Mouse (Mus musculus) megakaryocyte-erythroid progenitor cell, adult 5-6 weeks (primary cell): Measurements from ENCODE around the gene Trappc3l. TPM values are rescaled to one million over a fixed set of nuclear protein-coding genes. Genes with fewer than 3 reads are reported as not detected.

ENCODE experiments used
- ATAC-seq: replicated peaks from 2 replicates; pipeline ENCODE4 v1.8.0; 2016; ENCODE audit warnings: mild to moderate bottlenecking, inconsistent platforms; ENCODE audit not compliant: severe bottlenecking, poor library complexity, low FRiP score, low TSS enrichment
- total RNA-seq, 2 experiments: library from RNA; stranded (forward) in 1 of 2; stranded (reverse) in 1 of 2; fragments of 200-1000, 215-1000 nt in 1 of 2; fragments of >200 nt in 1 of 2; fragmentation: Nextera tagmentation in 1 of 2; gene quantifications; 2 replicates each; pipeline ENCODE4 v1.2.3; 2014 to 2017

Gene Trappc3l
- total RNA-seq, 2 experiments from 2014 or later = not detected

DNA sequence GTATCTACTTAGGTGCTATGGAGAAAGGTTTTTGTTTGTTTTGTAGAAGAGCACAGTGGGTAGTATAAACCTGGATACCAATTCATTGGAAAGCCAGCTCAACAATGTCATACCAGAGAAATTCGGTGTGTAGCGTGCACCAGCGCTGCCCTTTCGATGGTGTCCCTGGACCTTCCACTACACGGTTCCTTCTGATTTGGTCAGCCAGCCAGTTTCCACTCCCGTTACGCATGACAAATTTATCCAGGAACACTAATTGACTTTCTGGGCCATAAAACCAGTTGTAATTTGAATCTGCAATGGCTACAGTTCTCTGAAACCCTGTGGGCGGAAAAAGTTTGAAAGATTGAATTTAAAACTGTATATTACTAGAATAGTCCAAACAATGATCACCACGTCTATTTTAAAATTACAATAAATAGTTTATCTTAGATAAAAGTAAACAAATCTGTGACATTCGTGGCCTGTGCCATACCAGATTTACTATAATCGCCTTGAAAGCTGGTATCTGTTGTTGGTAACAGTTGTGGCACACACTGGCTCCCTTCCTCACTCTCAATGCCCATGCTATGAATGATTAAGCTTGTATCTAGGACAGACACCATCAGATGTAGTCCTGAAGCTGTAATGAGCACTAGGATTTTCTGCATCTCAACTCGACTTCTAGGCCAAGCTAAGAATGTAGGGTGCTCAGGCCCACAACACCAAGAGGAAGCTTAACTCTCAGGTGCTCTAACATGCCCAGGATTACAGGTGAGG, 118.6 kb downstream of the Trappc3l start:
- no peak for ATAC-seq

Other genes with a start within 250 kb of the Trappc3l start
- not detected in 2 replicates for gene Sult3a1, start 179.9 kb upstream of the Trappc3l start, total RNA-seq (2014; fragmentation: Nextera tagmentation)
- gene Sult3a1, start 179.9 kb upstream of the Trappc3l start, total RNA-seq (2017) = not detected in 2 replicates
- not detected in 2 replicates for gene Rsph4a, start 132.5 kb upstream of the Trappc3l start, total RNA-seq (2014; fragmentation: Nextera tagmentation)
- gene Rsph4a, start 132.5 kb upstream of the Trappc3l start, total RNA-seq (2017) = not detected in 2 replicates
- gene Zup1, start 86.3 kb upstream of the Trappc3l start, total RNA-seq (2014; fragmentation: Nextera tagmentation) = 43.0 and 45.3 TPM in 2 replicates
- gene Zup1, start 86.3 kb upstream of the Trappc3l start, total RNA-seq (2017) = 28.9 and 43.7 TPM in 2 replicates
- gene Rwdd1, start 18.0 kb upstream of the Trappc3l start, total RNA-seq (2014; fragmentation: Nextera tagmentation) = 137 and 169 TPM in 2 replicates
- 183 and 186 TPM in 2 replicates for gene Rwdd1, start 18.0 kb upstream of the Trappc3l start, total RNA-seq (2017)
- not detected in 2 replicates for gene Calhm4, start 6.7 kb downstream of the Trappc3l start, total RNA-seq (2014; fragmentation: Nextera tagmentation)
- not detected in 2 replicates for gene Calhm4, start 6.7 kb downstream of the Trappc3l start, total RNA-seq (2017)
- gene Calhm5, start 58.9 kb downstream of the Trappc3l start, total RNA-seq (2014; fragmentation: Nextera tagmentation) = not detected in 2 replicates
- not detected in 2 replicates for gene Calhm5, start 58.9 kb downstream of the Trappc3l start, total RNA-seq (2017)
- gene Calhm6, start 90.4 kb downstream of the Trappc3l start, total RNA-seq (2014; fragmentation: Nextera tagmentation) = 0.79 and 0.94 TPM in 2 replicates
- 4.5 TPM in 1 of 2 replicates, not detected in the other for gene Calhm6, start 90.4 kb downstream of the Trappc3l start, total RNA-seq (2017)
- 2.4 TPM in 1 of 2 replicates, not detected in the other for gene Dse, start 170.1 kb downstream of the Trappc3l start, total RNA-seq (2014; fragmentation: Nextera tagmentation)
- 3.9 TPM in 1 of 2 replicates, not detected in the other for gene Dse, start 170.1 kb downstream of the Trappc3l start, total RNA-seq (2017)
- gene Tspyl1, start 244.6 kb downstream of the Trappc3l start, total RNA-seq (2014; fragmentation: Nextera tagmentation) = 25.1 and 29.3 TPM in 2 replicates
- gene Tspyl1, start 244.6 kb downstream of the Trappc3l start, total RNA-seq (2017) = 42.6 and 45.1 TPM in 2 replicates